Mouse (Mus musculus): ENCODE measurements around the gene Lacc1. TPM values are rescaled to one million over a fixed set of nuclear protein-coding genes. Genes with fewer than 3 reads are reported as not detected.

The Lacc1 gene
- polyA plus RNA-seq, 1 experiment from 2014 or later = 7.1 TPM

Other genes starting within 250 kb of the Lacc1 start
- gene Ccdc122, start 132 bp downstream of the Lacc1 start, polyA plus RNA-seq (2016; fragmentation: Nextera tagmentation; extraction: Ambion mirVana) = 1.9 and 2.2 TPM in 2 replicates
- gene Enox1, start 119.9 kb upstream of the Lacc1 start, polyA plus RNA-seq (2016; fragmentation: Nextera tagmentation; extraction: Ambion mirVana) = 0.50 and 0.58 TPM in 2 replicates